Mouse (Mus musculus): ENCODE data around the gene Arhgap23. TPM values are rescaled to one million over a fixed set of nuclear protein-coding genes. Genes with fewer than 3 reads are reported as not detected.

The Arhgap23 gene
- total and polyA plus RNA-seq, 3 experiments = 1.2 to 5.6 (median 4.2) TPM

- in situ Hi-C loops (cut with MboI; ENCODE audit: low pct_ligation_motif_present, low pct_unique_long_range_greater_than_20kb, low sequenced_read_pairs) = no loop called here
- dilution Hi-C loops (cut with MboI; ENCODE audit: extremely low pct_ligation_motif_present, extremely low pct_unique_long_range_greater_than_20kb, low sequenced_read_pairs) = no loop called here
These were observed 33.5 kb downstream of the Arhgap23 start for GRCm38 (mm10) chr11:97448611-97449394.

GRCm38 (mm10) chr11:97449601-97450293 lies 34.4 kb downstream of the Arhgap23 start:
- dilution Hi-C loops (cut with MboI; ENCODE audit: extremely low pct_ligation_motif_present, extremely low pct_unique_long_range_greater_than_20kb, low sequenced_read_pairs) (no loop called here), in situ Hi-C loops (cut with MboI; ENCODE audit: low pct_ligation_motif_present, low pct_unique_long_range_greater_than_20kb, low sequenced_read_pairs) (no loop called here)
- H3K27ac ChIP-seq (ENCODE audit: insufficient read depth, low read depth) = no peak overlapping the region
- TF ChIP-seq CTCF (conservative IDR thresholded peaks at IDR 0.05 in 1 of 2, IDR thresholded peaks at IDR 0.05 in 1 of 2; ENCODE audit: low read depth in 2 of 2, low read length in 2 of 2) (no peak), CHD1 (IDR thresholded peaks at IDR 0.05; ENCODE audit: low read depth, low read length) (no peak), E2F4 (IDR thresholded peaks at IDR 0.05; ENCODE audit: insufficient replicate concordance, low read depth, low read length) (no peak), BHLHE40 (IDR thresholded peaks at IDR 0.05; ENCODE audit: low read depth, low read length) (no peak), ETS1 (conservative IDR thresholded peaks at IDR 0.05; ENCODE audit: low read depth, low read length) (no peak), EP300 (IDR thresholded peaks at IDR 0.05; ENCODE audit: low read length) (no peak), ZC3H11A (IDR thresholded peaks at IDR 0.05; ENCODE audit: low read depth, low read length) (no peak), UBTF (IDR thresholded peaks at IDR 0.05; ENCODE audit: low read depth, low read length) (no peak), MAZ (IDR thresholded peaks at IDR 0.05; ENCODE audit: low read depth, low read length) (no peak), ZKSCAN1 (IDR thresholded peaks at IDR 0.05; ENCODE audit: borderline replicate concordance, low read depth, low read length) (no peak), USF2 (conservative IDR thresholded peaks at IDR 0.05; ENCODE audit: low read depth, low read length) (no peak)
- peaks cover 0 to 8% of the 10 kb centered on the region in 2 experiments; a peak in 2 of 4 replicates for H3K4me1 ChIP-seq (ENCODE audit: control insufficient read depth in 1 of 2, insufficient read depth in 2 of 2)
- no peak overlapping the region for H3K4me2 ChIP-seq (ENCODE audit: insufficient read depth, low read depth, poor library complexity, severe bottlenecking)
- no peak overlapping the region for H3K9ac ChIP-seq (ENCODE audit: insufficient read depth, low read depth)
- no peaks in the 10 kb centered on the region for H3K27me3 ChIP-seq (replicated peaks)
- no peak for DNase-seq (ENCODE audit: extremely low read depth)
- H3K9me3 ChIP-seq (replicated peaks; ENCODE audit: low read length) = no peaks in the 10 kb centered on the region
- peaks cover 40 to 90% of the 10 kb centered on the region in 2 experiments for H3K36me3 ChIP-seq (replicated peaks in 1 of 2; ENCODE audit: control insufficient read depth in 1 of 2, insufficient read depth in 1 of 2, low read length in 1 of 2)
- no peaks in the 10 kb centered on the region for H3K79me2 ChIP-seq (replicated peaks; ENCODE audit: control insufficient read depth, extremely low read depth, insufficient read depth, poor library complexity, severe bottlenecking)
- no peak overlapping the region for H3K4me3 ChIP-seq (replicated peaks in 1 of 3; ENCODE audit: low read depth in 2 of 3, low read length in 2 of 3, poor library complexity in 1 of 3)

More at GRCm38 (mm10) chr11:97448611-97449394, 33.5 kb downstream of the Arhgap23 start:
- no peaks in the 10 kb centered on the region for H3K27me3 ChIP-seq (replicated peaks)
- H3K4me2 ChIP-seq (ENCODE audit: insufficient read depth, low read depth, poor library complexity, severe bottlenecking) = no peak overlapping the region
- no peak overlapping the region for H3K4me3 ChIP-seq (replicated peaks in 1 of 3; ENCODE audit: low read depth in 2 of 3, low read length in 2 of 3, poor library complexity in 1 of 3)
- H3K79me2 ChIP-seq (replicated peaks; ENCODE audit: control insufficient read depth, extremely low read depth, insufficient read depth, poor library complexity, severe bottlenecking) = no peaks in the 10 kb centered on the region
- H3K27ac ChIP-seq (ENCODE audit: insufficient read depth, low read depth) = no peak overlapping the region; the same call in 1 of the 2 replicates
- no peak overlapping the region for H3K9ac ChIP-seq (ENCODE audit: insufficient read depth, low read depth)
- peaks cover 0 to 8% of the 10 kb centered on the region in 2 experiments; a peak in 2 of 4 replicates for H3K4me1 ChIP-seq (ENCODE audit: control insufficient read depth in 1 of 2, insufficient read depth in 2 of 2)
- no peak for DNase-seq (ENCODE audit: extremely low read depth)
- H3K36me3 ChIP-seq (replicated peaks in 1 of 2; ENCODE audit: control insufficient read depth in 1 of 2, insufficient read depth in 1 of 2, low read length in 1 of 2) = peaks cover 34 to 90% of the 10 kb centered on the region in 2 experiments
- H3K9me3 ChIP-seq (replicated peaks; ENCODE audit: low read length) = no peaks in the 10 kb centered on the region
- TF ChIP-seq MEF2A (IDR thresholded peaks at IDR 0.05; ENCODE audit: borderline replicate concordance, low read depth, low read length) = no peak
- TF ChIP-seq MAX (IDR thresholded peaks at IDR 0.05; ENCODE audit: low read length) = no peak
- TF ChIP-seq ZMIZ1 (IDR thresholded peaks at IDR 0.05; ENCODE audit: low read depth, low read length) = no peak
- no peak for TF ChIP-seq CTCF (conservative IDR thresholded peaks at IDR 0.05 in 1 of 2, IDR thresholded peaks at IDR 0.05 in 1 of 2; ENCODE audit: low read depth in 2 of 2, low read length in 2 of 2)
- no peak for TF ChIP-seq CHD1 (IDR thresholded peaks at IDR 0.05; ENCODE audit: low read depth, low read length)
- no peak for TF ChIP-seq ETS1 (conservative IDR thresholded peaks at IDR 0.05; ENCODE audit: low read depth, low read length)
- no peak for TF ChIP-seq CHD2 (IDR thresholded peaks at IDR 0.05; ENCODE audit: low read length)
- TF ChIP-seq MYC (IDR thresholded peaks at IDR 0.05; ENCODE audit: low read depth, low read length) = no peak
- no peak for TF ChIP-seq ELF1 (IDR thresholded peaks at IDR 0.05; ENCODE audit: low read depth, low read length)
- no peak for TF ChIP-seq ZKSCAN1 (IDR thresholded peaks at IDR 0.05; ENCODE audit: borderline replicate concordance, low read depth, low read length)
- no peak for TF ChIP-seq JUND (conservative IDR thresholded peaks at IDR 0.05; ENCODE audit: low read depth, low read length)
- TF ChIP-seq SMC3 (IDR thresholded peaks at IDR 0.05; ENCODE audit: low read depth, low read length) = no peak
- no peak for TF ChIP-seq E2F4 (IDR thresholded peaks at IDR 0.05; ENCODE audit: insufficient replicate concordance, low read depth, low read length)
